Mouse (Mus musculus): ENCODE measurements around the gene Arhgap9. TPM values are rescaled to one million over a fixed set of nuclear protein-coding genes. Genes with fewer than 3 reads are reported as not detected.
A peak's percentile ranks its signal among the peaks of the same experiment; 100 is the strongest.

Arhgap9 gene
- polyA plus RNA-seq, 1 experiment from 2014 or later = not detected

DNA sequence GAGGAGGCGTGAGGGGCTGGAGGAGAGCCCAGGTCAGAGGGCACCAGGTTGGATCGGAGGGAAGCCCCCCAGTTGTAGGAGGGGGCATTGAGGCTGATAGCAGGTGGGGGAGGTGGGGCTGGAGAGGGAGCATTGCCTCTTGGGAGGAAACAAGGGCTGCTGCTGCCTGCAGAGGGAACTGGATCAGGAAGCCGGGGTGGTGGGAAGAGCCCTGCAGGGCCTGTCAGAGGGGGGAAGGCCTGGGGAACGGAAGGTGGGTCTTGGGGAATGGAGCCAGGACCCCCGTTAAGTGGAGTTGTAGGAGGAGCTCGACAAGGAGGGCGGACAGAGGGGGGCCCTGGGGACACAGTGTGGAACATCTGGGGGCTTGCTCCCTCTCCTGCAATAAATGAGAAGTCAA, 35.6 kb upstream of the Arhgap9 start:
- TF ChIP-seq CTCF (IDR thresholded peaks at IDR 0.05) = no peak
- POLR2A ChIA-PET = interaction anchor here (1.2 to 2.5 kb wide), 5 partner anchors 8 to 25 kb away, joined by 3 to 11 read pairs (median 4); partner anchors contain the start of gene Mars
- no peaks in the 10 kb centered on the region for H3K27me3 ChIP-seq
- ATAC-seq (no peak), DNase-seq (ENCODE audit: low read depth, low spot score) (no peak)
- CTCF ChIA-PET = interaction anchor here (1.1 kb wide), 1 partner anchor 14 kb away, joined by 4 read pairs; no protein-coding TSS in a partner anchor
- in situ Hi-C loops (cut with MboI; ENCODE audit: low pct_unique_long_range_greater_than_20kb) = loop anchor here (25.0 kb wide), 2 partner anchors 376 to 751 kb away; partner anchors contain the start of genes Nab2, Naca and Nemp1

DNA sequence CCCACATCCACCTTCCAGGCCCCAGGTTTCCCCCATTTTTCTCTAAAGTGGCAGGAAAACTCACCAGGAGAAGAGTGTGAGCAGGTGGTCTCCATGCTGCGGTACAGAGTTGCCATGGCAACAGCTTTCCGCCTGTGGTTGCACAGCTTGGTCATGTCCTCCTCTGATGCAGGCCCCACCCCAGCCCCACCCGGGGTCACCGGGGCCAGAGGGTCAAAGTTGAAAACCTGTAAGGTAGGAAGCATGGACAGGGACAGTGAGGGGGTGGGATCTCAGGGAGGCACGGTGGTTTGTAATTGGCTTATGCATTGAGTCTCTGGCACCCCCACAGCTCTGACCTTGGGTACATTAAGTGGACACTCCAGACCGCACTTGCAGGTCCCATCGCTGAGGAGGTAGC, 35.0 kb upstream of the Arhgap9 start:
- DNase-seq (ENCODE audit: low read depth, low spot score) (no peak), ATAC-seq (no peak)
- H3K27me3 ChIP-seq = no peaks in the 10 kb centered on the region
- no peak for TF ChIP-seq CTCF (IDR thresholded peaks at IDR 0.05)
- POLR2A ChIA-PET = interaction anchor here (1.2 to 2.5 kb wide), 4 partner anchors 9 to 25 kb away, joined by 3 to 11 read pairs (median 4); partner anchors contain the start of gene Mars
- in situ Hi-C loops (cut with MboI; ENCODE audit: low pct_unique_long_range_greater_than_20kb) = loop anchor here (25.0 kb wide), 2 partner anchors 376 to 751 kb away; partner anchors contain the start of genes Nab2, Naca and Nemp1
- CTCF ChIA-PET = interaction anchor here (0.8 to 1.1 kb wide), 2 partner anchors 14 to 25 kb away, joined by 4 read pairs; partner anchors contain the start of gene Mars

DNA sequence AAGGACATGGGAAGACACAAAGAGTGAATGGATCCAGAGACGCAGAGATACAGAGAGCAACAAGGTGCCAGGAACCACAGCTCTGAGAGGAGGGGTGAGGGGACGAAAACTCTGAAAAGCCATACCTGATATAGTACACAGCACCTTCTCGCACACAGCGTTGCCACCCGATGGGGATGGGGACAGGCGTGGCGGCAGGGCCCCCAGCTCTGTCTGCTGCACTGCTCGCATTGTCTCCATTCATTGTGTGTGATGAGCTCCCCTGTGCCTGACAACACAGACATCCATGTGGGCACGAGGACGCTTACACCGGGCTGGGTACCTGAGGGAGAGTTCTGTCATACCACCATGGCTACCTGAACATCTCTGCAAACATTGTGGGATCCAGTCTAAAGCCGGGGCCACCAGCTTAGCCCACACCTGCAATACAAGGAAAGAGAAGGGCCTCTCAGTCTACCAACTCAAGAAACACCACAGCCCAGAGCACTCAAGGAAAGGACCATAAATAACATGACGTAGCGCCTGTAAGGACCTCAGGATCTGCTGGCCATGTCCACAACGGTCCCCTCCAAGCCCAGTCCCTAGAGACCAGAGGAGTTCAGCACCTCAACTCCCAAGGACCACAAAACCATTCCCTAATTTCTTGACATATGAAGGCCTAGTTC, 34.4 kb upstream of the Arhgap9 start:
- ATAC-seq (no peak), DNase-seq (ENCODE audit: low read depth, low spot score) (no peak)
- ChIA-PET POLR2A (interaction anchor here (1.2 to 2.5 kb wide), 3 partner anchors 9 to 15 kb away, joined by 4 to 11 read pairs (median 4); no protein-coding TSS in a partner anchor), CTCF (interaction anchor here (0.8 to 1.1 kb wide), 3 partner anchors 12 to 25 kb away, joined by 3 to 4 read pairs (median 4); partner anchors contain the start of gene Mars)
- H3K27me3 ChIP-seq = no peaks in the 10 kb centered on the region
- TF ChIP-seq CTCF (IDR thresholded peaks at IDR 0.05) = no peak
- in situ Hi-C loops (cut with MboI; ENCODE audit: low pct_unique_long_range_greater_than_20kb) = loop anchor here (25.0 kb wide), 2 partner anchors 375 to 750 kb away; partner anchors contain the start of genes Nab2, Naca and Nemp1

DNA sequence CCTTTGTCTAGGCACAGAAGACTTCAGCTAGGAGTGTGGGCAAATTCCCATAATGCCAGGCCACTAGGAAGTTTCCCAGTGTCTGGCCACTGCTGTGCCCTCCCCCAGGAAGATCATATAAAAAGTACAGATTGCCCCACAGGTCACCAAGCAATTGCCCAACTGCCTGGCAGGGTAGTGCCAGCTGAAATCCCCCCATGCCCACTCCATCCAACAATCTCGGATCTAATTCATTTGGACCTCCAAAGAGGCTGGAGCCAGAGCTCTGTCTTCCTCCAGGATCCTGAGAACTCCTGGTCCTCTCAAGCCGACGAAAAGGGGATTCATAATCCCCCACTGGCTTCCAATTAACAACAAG, 33.8 kb upstream of the Arhgap9 start:
- no peak for DNase-seq (ENCODE audit: low read depth, low spot score)
- H3K27me3 ChIP-seq = no peaks in the 10 kb centered on the region
- no peak for TF ChIP-seq CTCF (IDR thresholded peaks at IDR 0.05)
- ATAC-seq = no peak
- ChIA-PET CTCF (interaction anchor here (1.1 kb wide), 1 partner anchor 12 kb away, joined by 3 read pairs; no protein-coding TSS in a partner anchor), POLR2A (interaction anchor here (2.5 kb wide), 1 partner anchor 15 kb away, joined by 11 read pairs; no protein-coding TSS in a partner anchor)
- in situ Hi-C loops (cut with MboI; ENCODE audit: low pct_unique_long_range_greater_than_20kb) = loop anchor here (25.0 kb wide), 2 partner anchors 374 to 749 kb away; partner anchors contain the start of genes Nab2, Naca and Nemp1

DNA sequence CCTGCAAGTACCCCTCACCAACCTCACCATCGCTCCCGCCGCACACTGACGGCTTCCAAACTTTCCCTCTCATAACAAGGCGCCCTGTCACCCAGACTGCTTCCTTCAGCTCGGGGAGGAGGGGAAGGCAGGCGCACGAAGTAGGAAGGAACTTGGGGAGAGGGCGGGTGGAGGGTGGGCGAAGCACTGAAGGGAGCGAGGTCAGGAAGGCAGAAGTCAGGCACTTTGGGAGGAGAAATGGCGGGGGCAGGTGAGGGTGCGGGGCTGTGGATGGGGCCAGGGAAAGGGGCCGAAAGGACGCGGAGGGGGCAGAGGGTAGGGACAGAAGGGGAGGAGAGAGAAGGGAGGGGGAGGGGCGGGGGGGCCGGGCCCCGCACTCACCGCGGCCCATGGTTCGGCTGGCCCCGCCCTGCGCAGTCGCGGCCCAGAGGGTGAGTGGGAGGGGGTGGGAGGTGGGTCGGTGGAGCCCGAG, 33.4 kb upstream of the Arhgap9 start:
- H3K27me3 ChIP-seq = no peaks in the 10 kb centered on the region
- in situ Hi-C loops (cut with MboI; ENCODE audit: low pct_unique_long_range_greater_than_20kb) = loop anchor here (25.0 kb wide), 2 partner anchors 374 to 749 kb away; partner anchors contain the start of genes Nab2, Naca and Nemp1
- ChIA-PET CTCF (interaction anchor here (1.1 kb wide), 1 partner anchor 13 kb away, joined by 3 read pairs; no protein-coding TSS in a partner anchor), POLR2A (interaction anchor here (2.5 kb wide), 1 partner anchor 16 kb away, joined by 11 read pairs; no protein-coding TSS in a partner anchor)
- no peak for TF ChIP-seq CTCF (IDR thresholded peaks at IDR 0.05)
- ATAC-seq (no peak), DNase-seq (ENCODE audit: low read depth, low spot score) (no peak)

DNA sequence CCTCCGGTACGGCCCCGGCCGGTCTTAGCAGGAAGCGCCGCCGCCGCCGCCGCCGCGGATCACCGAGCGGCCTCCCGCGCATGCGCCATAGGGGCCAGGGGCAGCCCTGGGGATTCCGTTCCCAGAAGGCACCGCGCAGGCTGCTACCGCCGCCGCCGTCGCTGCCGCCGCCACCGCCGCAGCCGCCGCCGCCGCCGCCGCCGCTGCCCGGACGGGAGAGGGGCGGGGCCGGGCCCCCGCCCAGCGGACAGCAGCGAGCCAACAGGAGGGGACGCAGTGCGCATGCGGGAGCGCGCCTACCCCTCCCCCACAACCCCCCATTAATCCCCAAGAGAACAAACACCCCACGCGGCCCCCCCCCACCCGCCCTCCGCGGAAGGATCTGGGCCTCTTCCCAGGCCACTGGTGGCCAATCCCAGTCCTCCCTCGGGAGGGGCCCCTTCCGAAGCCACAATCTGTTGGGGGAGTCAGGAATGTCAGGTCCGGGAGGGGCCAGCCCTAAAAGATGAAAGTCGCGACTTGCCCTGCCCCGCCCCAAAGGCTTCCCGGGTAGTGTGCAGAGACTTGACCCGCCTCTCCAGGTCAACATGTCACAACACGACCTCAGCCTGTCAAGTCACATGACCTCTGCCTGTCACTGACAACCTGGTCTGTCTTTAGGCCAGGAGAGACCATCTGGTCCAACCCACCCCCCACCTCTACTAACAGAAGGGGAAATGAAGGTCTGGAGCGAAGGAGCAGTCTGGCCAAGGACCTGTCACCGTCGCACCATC, 32.8 kb upstream of the Arhgap9 start, which contains the start of gene Mbd6:
Gene Mbd6 (minus strand): TSS at position 219 of the 773 bp plus-strand sequence.
- POLR2A ChIA-PET = interaction anchor here (0.7 to 2.5 kb wide), 6 partner anchors 8 to 123 kb away, joined by 3 to 11 read pairs (median 5); no protein-coding TSS in a partner anchor
- CTCF ChIA-PET = no interaction called here
- no peaks in the 10 kb centered on the region for H3K27me3 ChIP-seq
- in situ Hi-C loops (cut with MboI; ENCODE audit: low pct_unique_long_range_greater_than_20kb) = loop anchor here (25.0 kb wide), 2 partner anchors 373 to 748 kb away; partner anchors contain the start of genes Nab2, Naca and Nemp1
- ATAC-seq (peak; percentile 24), DNase-seq (ENCODE audit: low read depth, low spot score) (peak; percentile 54)
- no peak for TF ChIP-seq CTCF (IDR thresholded peaks at IDR 0.05)

DNA sequence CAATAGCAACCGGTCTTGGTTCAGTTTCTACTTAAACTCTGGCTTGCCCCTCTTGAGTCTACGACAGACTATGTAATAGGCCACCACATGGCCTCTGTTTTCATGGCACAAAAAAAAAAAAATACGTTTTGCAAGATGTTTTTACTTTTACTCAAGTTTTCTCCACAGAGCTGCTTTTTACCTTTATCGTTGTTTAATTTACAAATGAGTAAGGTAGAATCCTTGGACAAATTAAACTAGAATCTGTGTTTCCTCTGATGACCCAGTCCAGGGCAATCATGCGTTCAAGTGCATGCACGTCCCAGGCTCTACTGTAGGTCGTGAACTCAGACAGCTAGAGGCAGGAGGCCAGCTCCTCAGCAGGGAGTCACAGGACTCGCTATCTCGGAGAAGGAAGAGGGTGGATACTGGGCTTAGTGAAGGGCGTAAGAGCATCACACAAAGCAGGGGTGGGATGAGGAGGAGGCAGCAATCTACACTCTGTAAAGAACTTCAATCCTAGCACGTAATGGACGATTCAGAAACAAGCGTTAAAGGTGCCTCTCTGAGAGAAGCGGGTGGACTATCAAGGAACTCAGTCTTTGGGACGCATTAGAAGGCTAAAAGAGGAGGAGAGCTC, 32.1 kb upstream of the Arhgap9 start:
- TF ChIP-seq CTCF (IDR thresholded peaks at IDR 0.05) = no peak
- POLR2A ChIA-PET = interaction anchor here (0.7 to 1.6 kb wide), 6 partner anchors 8 to 123 kb away, joined by 3 to 7 read pairs (median 4); no protein-coding TSS in a partner anchor
- ATAC-seq (peak; percentile 23), DNase-seq (ENCODE audit: low read depth, low spot score) (peak; percentile 54)
- H3K27me3 ChIP-seq = no peaks in the 10 kb centered on the region
- in situ Hi-C loops (cut with MboI; ENCODE audit: low pct_unique_long_range_greater_than_20kb) = loop anchor here (25.0 kb wide), 2 partner anchors 373 to 748 kb away; partner anchors contain the start of genes Nab2, Naca and Nemp1
- CTCF ChIA-PET = no interaction called here

DNA sequence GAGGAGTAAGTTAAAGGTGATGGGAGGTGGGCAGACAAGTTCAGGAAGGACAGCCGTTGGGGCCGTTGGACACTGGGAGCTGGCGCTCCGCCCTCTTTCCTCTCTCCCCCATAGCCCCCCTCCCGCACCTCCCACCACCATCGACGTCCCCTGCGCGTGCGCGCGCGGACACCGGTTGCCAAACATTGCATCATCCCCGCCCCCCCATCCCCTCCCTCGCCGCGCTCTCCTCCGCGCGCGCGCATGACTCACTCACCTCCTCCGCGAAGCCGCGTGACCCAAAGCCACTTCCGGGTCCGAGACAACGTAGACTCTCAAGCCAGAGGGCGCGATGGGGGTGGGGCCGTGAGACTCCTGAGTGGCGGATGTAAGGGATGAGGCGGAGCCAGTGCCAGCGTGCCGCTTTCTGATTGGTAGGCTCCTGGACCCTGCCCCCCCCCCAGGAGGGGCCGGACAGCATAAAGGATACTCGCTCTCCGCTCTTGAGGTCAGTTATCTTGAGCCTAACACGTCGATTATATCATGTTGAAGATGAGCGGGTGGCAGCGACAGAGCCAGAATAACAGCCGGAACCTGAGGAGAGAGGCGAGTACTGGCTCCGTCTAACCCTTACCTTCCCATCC, 31.3 kb upstream of the Arhgap9 start:
- ATAC-seq (peak; percentile 68), DNase-seq (ENCODE audit: low read depth, low spot score) (peak; percentile 99)
- ChIA-PET POLR2A (interaction anchor here (0.6 to 1.6 kb wide), 10 partner anchors 8 to 253 kb away, joined by 3 to 7 read pairs (median 4); partner anchors contain the start of gene Mars), CTCF (no interaction called here)
- TF ChIP-seq CTCF (IDR thresholded peaks at IDR 0.05) = no peak
- in situ Hi-C loops (cut with MboI; ENCODE audit: low pct_unique_long_range_greater_than_20kb) = loop anchor here (25.0 kb wide), 2 partner anchors 372 to 747 kb away; partner anchors contain the start of genes Nab2, Naca and Nemp1
- H3K27me3 ChIP-seq = no peaks in the 10 kb centered on the region
